Mouse (Mus musculus): ENCODE data around the gene Baat. TPM values are rescaled to one million over a fixed set of nuclear protein-coding genes. Genes with fewer than 3 reads are reported as not detected.
"Not testable (repeated sequence)": the region's sequence is repeated elsewhere in the genome, so short reads cannot be mapped to it uniquely, and the experiment has no call there.

Gene Baat
- total and polyA plus RNA-seq, 2 experiments = 73.9 to 304 TPM

DNA sequence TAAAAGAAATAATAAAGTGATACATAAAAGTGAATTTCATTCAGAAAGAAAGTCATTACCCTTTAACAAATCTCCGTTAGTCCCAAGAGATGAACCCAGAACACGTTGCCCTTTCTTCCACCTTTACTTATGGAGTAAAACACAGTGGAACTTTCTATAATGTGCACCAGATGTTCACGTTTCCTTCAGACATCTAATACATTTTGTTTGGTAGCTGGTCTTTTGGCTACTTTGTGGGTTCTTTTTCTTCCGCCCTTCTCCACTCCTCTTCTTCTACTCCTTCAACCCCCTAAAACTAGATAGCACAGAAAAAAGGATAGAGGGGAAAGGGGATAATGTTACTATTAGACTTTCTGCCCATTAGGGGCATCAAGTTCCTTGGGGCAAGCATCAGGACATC is 6.3 kb upstream of the Baat start:
- no peak overlapping the region for H3K27ac ChIP-seq (replicated peaks; ENCODE audit: insufficient read depth, low read depth, low read length)
- no peak for DNase-seq (ENCODE audit: extremely low read depth, low read depth, low spot score)
- 97% methylated on average over 4 of the region's 4 CpGs for WGBS
- peaks cover 7% of the 10 kb centered on the region; the same call in 1 of the 2 replicates for H3K79me2 ChIP-seq (ENCODE audit: control insufficient read depth, insufficient read depth, low read length)
- H3K4me3 ChIP-seq (ENCODE audit: insufficient read depth, low read depth, low read length) = no peak overlapping the region
- no peak for TF ChIP-seq POLR2A (IDR thresholded peaks at IDR 0.05; ENCODE audit: extremely low read depth, insufficient read depth, low read length)
- TF ChIP-seq CTCF (IDR thresholded peaks at IDR 0.05; ENCODE audit: low read depth, low read length) = no peak
- no peaks in the 10 kb centered on the region for H3K27me3 ChIP-seq (ENCODE audit: control insufficient read depth, insufficient read depth, low read length)
- peaks cover 19% of the 10 kb centered on the region for H3K36me3 ChIP-seq (ENCODE audit: control insufficient read depth, insufficient read depth, low read length)
- H3K9ac ChIP-seq (ENCODE audit: low read depth, low read length) = no peak overlapping the region
- peaks cover 11% of the 10 kb centered on the region for H3K4me1 ChIP-seq (ENCODE audit: control insufficient read depth, insufficient read depth, low read length)

DNA sequence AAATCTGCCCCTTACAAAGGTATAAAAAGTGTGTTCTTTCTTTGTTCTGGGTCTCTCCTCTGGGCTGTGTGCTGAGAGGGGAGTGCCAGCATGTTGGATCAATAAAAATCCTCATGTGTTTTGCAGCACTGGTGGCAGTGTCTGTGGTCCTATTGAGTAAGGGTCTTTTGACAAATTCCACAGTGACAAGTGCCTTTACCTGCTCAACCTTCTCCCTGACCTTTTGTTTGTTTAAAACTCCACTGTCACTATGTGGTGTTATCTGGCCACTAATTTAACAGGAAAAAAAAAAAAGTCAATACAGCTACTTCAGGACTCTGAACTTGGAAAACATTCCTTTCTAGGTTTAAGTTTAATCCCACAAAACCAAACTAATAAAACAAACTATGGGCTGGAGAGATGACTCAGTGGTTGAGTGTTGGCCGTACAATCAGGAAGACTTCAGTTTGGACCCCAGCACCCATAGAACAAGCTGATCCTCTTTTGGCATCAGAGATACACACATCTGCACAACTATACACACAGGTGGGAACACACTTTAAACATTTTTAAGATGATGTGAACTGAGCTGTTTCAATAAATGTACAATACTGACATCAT is 4.0 kb upstream of the Baat start:
- Histone ChIP-seq H3K4me1 (ENCODE audit: control insufficient read depth, insufficient read depth, low read length) (peaks cover 15% of the 10 kb centered on the region; the same call in 1 of the 2 replicates), H3K36me3 (ENCODE audit: control insufficient read depth, insufficient read depth, low read length) (peaks cover 19% of the 10 kb centered on the region), H3K27ac (replicated peaks; ENCODE audit: insufficient read depth, low read depth, low read length) (peak overlapping the region; percentile 94), H3K9ac (ENCODE audit: low read depth, low read length) (peak overlapping the region; percentile 37; the same call in 1 of the 2 replicates)
- 19% methylated on average over 1 of the region's 1 CpGs for WGBS
- H3K4me3 ChIP-seq (ENCODE audit: insufficient read depth, low read depth, low read length); H3K79me2 ChIP-seq (ENCODE audit: control insufficient read depth, insufficient read depth, low read length); H3K27me3 ChIP-seq (ENCODE audit: control insufficient read depth, insufficient read depth, low read length): not testable (repeated sequence)
- DNase-seq (ENCODE audit: extremely low read depth, low read depth, low spot score) = peak; percentile 92

DNA sequence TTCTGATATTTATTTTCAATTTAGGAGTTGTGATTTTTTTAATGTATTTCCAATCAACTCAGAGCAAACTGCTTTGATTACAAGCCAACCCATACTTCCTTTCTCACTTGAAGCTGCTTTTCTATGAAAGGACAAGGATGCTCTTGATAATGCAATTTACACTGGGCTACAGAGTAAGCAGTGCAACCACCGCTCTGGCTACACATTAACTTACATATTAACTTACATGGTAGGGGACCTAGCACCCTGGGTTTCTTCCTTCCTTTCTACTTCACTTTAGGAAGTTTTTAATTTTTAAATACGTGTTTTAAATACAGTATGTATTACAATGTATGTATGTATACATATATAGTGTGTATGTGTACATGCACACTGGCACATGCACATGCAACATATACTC is 2.8 kb upstream of the Baat start:
- peaks cover 4% of the 10 kb centered on the region for H3K79me2 ChIP-seq (ENCODE audit: control insufficient read depth, insufficient read depth, low read length)
- DNase-seq (ENCODE audit: extremely low read depth, low read depth, low spot score) = peak; percentile 27
- H3K9ac ChIP-seq (ENCODE audit: low read depth, low read length) = no peak overlapping the region
- no peaks in the 10 kb centered on the region for H3K27me3 ChIP-seq (ENCODE audit: control insufficient read depth, insufficient read depth, low read length)
- no peak for TF ChIP-seq POLR2A (IDR thresholded peaks at IDR 0.05; ENCODE audit: extremely low read depth, insufficient read depth, low read length)
- TF ChIP-seq CTCF (IDR thresholded peaks at IDR 0.05; ENCODE audit: low read depth, low read length) = no peak
- H3K4me1 ChIP-seq (ENCODE audit: control insufficient read depth, insufficient read depth, low read length) = peaks cover 15% of the 10 kb centered on the region; the same call in 1 of the 2 replicates
- H3K27ac ChIP-seq (replicated peaks; ENCODE audit: insufficient read depth, low read depth, low read length) = no peak overlapping the region
- H3K36me3 ChIP-seq (ENCODE audit: control insufficient read depth, insufficient read depth, low read length) = peaks cover 16% of the 10 kb centered on the region
- WGBS = 46% methylated on average over 2 of the region's 2 CpGs
- H3K4me3 ChIP-seq (ENCODE audit: insufficient read depth, low read depth, low read length) = no peak overlapping the region

DNA sequence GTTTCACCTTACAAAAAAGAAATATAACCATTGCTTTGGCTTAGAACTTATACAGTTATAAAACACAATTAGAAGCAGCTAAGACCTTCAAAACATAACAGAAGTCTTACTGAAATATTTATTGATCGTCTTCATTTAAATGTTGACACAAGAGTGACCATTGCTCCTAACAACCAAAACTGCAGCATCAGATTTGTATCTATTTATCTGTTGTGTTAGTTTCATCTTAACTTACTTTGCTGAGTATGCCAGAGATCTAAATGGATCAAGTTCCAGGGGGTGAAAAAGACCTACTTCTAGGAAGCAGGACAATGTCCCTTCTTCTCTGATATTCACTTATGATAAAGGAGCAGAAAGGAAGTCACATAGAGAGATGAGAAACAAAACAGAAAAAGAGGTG is 2.8 kb downstream of the Baat start:
- no peaks in the 10 kb centered on the region for H3K27me3 ChIP-seq (ENCODE audit: control insufficient read depth, insufficient read depth, low read length)
- 27% methylated on average over 1 of the region's 1 CpGs for WGBS
- no peak for TF ChIP-seq CTCF (IDR thresholded peaks at IDR 0.05; ENCODE audit: low read depth, low read length)
- no peak for TF ChIP-seq POLR2A (IDR thresholded peaks at IDR 0.05; ENCODE audit: extremely low read depth, insufficient read depth, low read length)
- peak overlapping the region; percentile 60 for H3K4me3 ChIP-seq (ENCODE audit: insufficient read depth, low read depth, low read length)
- peak overlapping the region; percentile 99 for H3K27ac ChIP-seq (replicated peaks; ENCODE audit: insufficient read depth, low read depth, low read length)
- peaks cover 19% of the 10 kb centered on the region for H3K4me1 ChIP-seq (ENCODE audit: control insufficient read depth, insufficient read depth, low read length)
- peak overlapping the region; percentile 96 for H3K9ac ChIP-seq (ENCODE audit: low read depth, low read length)
- peaks cover 38% of the 10 kb centered on the region for H3K36me3 ChIP-seq (ENCODE audit: control insufficient read depth, insufficient read depth, low read length)
- H3K79me2 ChIP-seq (ENCODE audit: control insufficient read depth, insufficient read depth, low read length) = peaks cover 16% of the 10 kb centered on the region
- DNase-seq (ENCODE audit: extremely low read depth, low read depth, low spot score) = peak; percentile 91

DNA sequence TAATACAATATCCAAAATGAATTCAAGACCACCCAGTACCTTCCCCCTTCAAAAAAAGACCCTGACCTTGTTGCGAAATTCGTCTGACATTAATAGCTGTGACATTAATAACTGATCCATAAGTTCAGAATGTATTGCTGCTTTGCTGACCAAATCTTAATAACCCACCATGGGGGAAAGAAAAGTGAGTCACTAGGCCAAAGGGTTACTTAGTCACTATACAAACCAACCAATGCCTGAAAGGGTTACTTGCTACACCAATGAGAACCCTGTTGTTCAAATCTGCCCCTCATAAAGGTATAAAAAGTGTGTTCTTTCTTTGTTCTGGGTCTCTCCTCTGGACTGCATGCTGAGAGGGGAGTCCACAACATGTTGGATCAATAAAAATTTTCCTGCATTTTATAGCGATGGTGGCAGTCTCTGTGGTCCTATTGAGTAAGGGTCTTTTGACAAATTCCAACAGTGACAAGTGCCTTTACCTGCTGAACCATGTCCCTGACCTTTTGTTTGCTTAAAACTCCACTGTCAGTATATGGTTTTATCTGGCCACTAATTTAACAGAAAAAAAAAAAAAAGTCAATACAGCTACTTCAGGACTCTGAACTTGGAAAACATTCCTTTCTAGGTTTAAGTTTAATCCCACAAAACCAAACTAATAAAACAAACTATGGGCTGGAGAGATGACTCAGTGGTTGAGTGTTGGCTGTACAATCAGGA is 20.3 kb downstream of the Baat start:
- H3K27me3 ChIP-seq (ENCODE audit: control insufficient read depth, insufficient read depth, low read length); H3K4me3 ChIP-seq (ENCODE audit: insufficient read depth, low read depth, low read length); H3K79me2 ChIP-seq (ENCODE audit: control insufficient read depth, insufficient read depth, low read length); H3K36me3 ChIP-seq (ENCODE audit: control insufficient read depth, insufficient read depth, low read length): not testable (repeated sequence)
- WGBS = 16% methylated on average over 3 of the region's 3 CpGs
- DNase-seq (ENCODE audit: extremely low read depth, low read depth, low spot score) = peak; percentile 92
- Histone ChIP-seq H3K27ac (replicated peaks; ENCODE audit: insufficient read depth, low read depth, low read length) (peak overlapping the region; percentile 87), H3K4me1 (ENCODE audit: control insufficient read depth, insufficient read depth, low read length) (peaks cover 21% of the 10 kb centered on the region), H3K9ac (ENCODE audit: low read depth, low read length) (peak overlapping the region; percentile 54; the same call in 1 of the 2 replicates)

DNA sequence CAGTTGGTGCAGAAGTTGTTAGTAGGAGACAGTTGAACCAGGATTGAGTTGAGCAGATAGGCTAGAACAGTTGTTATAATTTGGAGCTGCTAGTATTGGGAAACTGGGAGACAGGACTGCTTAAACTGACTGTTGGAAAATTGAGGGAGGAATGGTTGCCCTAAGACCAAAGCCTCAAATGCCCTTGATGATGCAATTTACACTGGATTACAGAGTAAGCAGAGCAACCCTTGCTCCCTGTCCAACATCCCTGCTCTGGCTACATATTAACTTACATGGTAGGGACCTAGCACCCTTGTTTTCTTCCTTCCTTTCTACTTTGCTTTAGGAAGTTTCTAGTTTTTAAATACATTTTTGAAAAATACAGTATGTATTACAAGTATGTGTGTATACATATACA is 20.9 kb downstream of the Baat start:
- Histone ChIP-seq H3K79me2 (ENCODE audit: control insufficient read depth, insufficient read depth, low read length) (peaks cover 4% of the 10 kb centered on the region; the same call in 1 of the 2 replicates), H3K4me3 (ENCODE audit: insufficient read depth, low read depth, low read length) (no peak overlapping the region), H3K4me1 (ENCODE audit: control insufficient read depth, insufficient read depth, low read length) (peaks cover 21% of the 10 kb centered on the region), H3K27me3 (ENCODE audit: control insufficient read depth, insufficient read depth, low read length) (no peaks in the 10 kb centered on the region), H3K9ac (ENCODE audit: low read depth, low read length) (no peak overlapping the region), H3K27ac (replicated peaks; ENCODE audit: insufficient read depth, low read depth, low read length) (peak overlapping the region; percentile 87), H3K36me3 (ENCODE audit: control insufficient read depth, insufficient read depth, low read length) (peaks cover 7% of the 10 kb centered on the region)
- TF ChIP-seq CTCF (IDR thresholded peaks at IDR 0.05; ENCODE audit: low read depth, low read length) = no peak
- no peak for TF ChIP-seq POLR2A (IDR thresholded peaks at IDR 0.05; ENCODE audit: extremely low read depth, insufficient read depth, low read length)
- DNase-seq (ENCODE audit: extremely low read depth, low read depth, low spot score) = peak; percentile 99

All from liver, adult 2 months (tissue).